Mouse (Mus musculus): ENCODE results near the gene Gm45808. TPM values are rescaled to one million over a fixed set of nuclear protein-coding genes. Genes with fewer than 3 reads are reported as not detected.

The Gm45808 gene
- polyA plus RNA-seq, 1 experiment from 2014 or later: not detected

- Histone ChIP-seq H3K4me2 (peak overlapping the region; percentile 69), H3K9me3 (replicated peaks) (no peaks in the 10 kb centered on the region), H3K27ac (peak overlapping the region; percentile 52), H3K4me1 (peaks cover 38% of the 10 kb centered on the region), H3K27me3 (no peaks in the 10 kb centered on the region), H3K4me3 (replicated peaks) (peak overlapping the region; percentile 68; the same call in 1 of the 2 replicates), H3K9ac (no peak overlapping the region), H3K36me3 (peaks cover 62% of the 10 kb centered on the region)
- 53% methylated on average over 9 of the region's 9 CpGs for WGBS
- no peak for ATAC-seq (replicated peaks; ENCODE audit: low FRiP score)
Measured at GRCm38 (mm10) chr7:45456721-45457203, 29.8 kb downstream of the Gm45808 start.

GRCm38 (mm10) chr7:45455932-45456696, 30.5 kb downstream of the Gm45808 start:
- no peak overlapping the region for H3K9ac ChIP-seq
- no peaks in the 10 kb centered on the region for H3K9me3 ChIP-seq (replicated peaks)
- ATAC-seq (replicated peaks; ENCODE audit: low FRiP score): no peak
- H3K27me3 ChIP-seq: no peaks in the 10 kb centered on the region
- peak overlapping the region; percentile 52; the same call in 1 of the 2 replicates for H3K27ac ChIP-seq
- H3K36me3 ChIP-seq: peaks cover 61% of the 10 kb centered on the region
- peaks cover 37% of the 10 kb centered on the region for H3K4me1 ChIP-seq
- 75% methylated on average over 13 of the region's 13 CpGs for WGBS
- H3K4me3 ChIP-seq (replicated peaks): no peak overlapping the region
- no peak overlapping the region for H3K4me2 ChIP-seq

GRCm38 (mm10) chr7:45454971-45455370, 31.6 kb downstream of the Gm45808 start:
- Histone ChIP-seq H3K9me3 (replicated peaks) (no peaks in the 10 kb centered on the region), H3K9ac (no peak overlapping the region), H3K36me3 (peaks cover 66% of the 10 kb centered on the region), H3K4me3 (replicated peaks) (no peak overlapping the region), H3K27me3 (no peaks in the 10 kb centered on the region), H3K4me1 (peaks cover 25% of the 10 kb centered on the region), H3K27ac (no peak overlapping the region), H3K4me2 (no peak overlapping the region)
- 91% methylated on average over 15 of the region's 15 CpGs for WGBS
- ATAC-seq (replicated peaks; ENCODE audit: low FRiP score): no peak

- Histone ChIP-seq H3K36me3 (peaks cover 68% of the 10 kb centered on the region), H3K9me3 (replicated peaks) (no peaks in the 10 kb centered on the region), H3K27me3 (no peaks in the 10 kb centered on the region), H3K9ac (no peak overlapping the region), H3K27ac (no peak overlapping the region), H3K4me3 (replicated peaks) (no peak overlapping the region), H3K4me2 (no peak overlapping the region), H3K4me1 (peaks cover 10% of the 10 kb centered on the region)
- WGBS: 55% methylated on average over 23 of the region's 23 CpGs
- 0 out of 2 replicates have a peak, but pooled peaks have one; percentile 46 for ATAC-seq (replicated peaks; ENCODE audit: low FRiP score)
Measured at GRCm38 (mm10) chr7:45451344-45451982, 35.1 kb downstream of the Gm45808 start.

- H3K9me3 ChIP-seq (replicated peaks): no peaks in the 10 kb centered on the region
- no peak overlapping the region for H3K4me2 ChIP-seq
- WGBS: 94% methylated on average over 1 of the region's 1 CpGs
- H3K9ac ChIP-seq: no peak overlapping the region
- no peak overlapping the region for H3K27ac ChIP-seq
- H3K36me3 ChIP-seq: peaks cover 67% of the 10 kb centered on the region
- H3K27me3 ChIP-seq: no peaks in the 10 kb centered on the region
- H3K4me1 ChIP-seq: peaks cover 10% of the 10 kb centered on the region; the same call in 1 of the 2 replicates
- no peak overlapping the region for H3K4me3 ChIP-seq (replicated peaks)
- no peak for ATAC-seq (replicated peaks; ENCODE audit: low FRiP score)
Measured at GRCm38 (mm10) chr7:45449974-45450373, 36.6 kb downstream of the Gm45808 start.

GRCm38 (mm10) chr7:45447325-45447990, 39.2 kb downstream of the Gm45808 start:
- H3K27me3 ChIP-seq: no peaks in the 10 kb centered on the region
- no peak overlapping the region for H3K9ac ChIP-seq
- H3K4me1 ChIP-seq: peaks cover 10% of the 10 kb centered on the region; the same call in 1 of the 2 replicates
- H3K36me3 ChIP-seq: peaks cover 67% of the 10 kb centered on the region
- 35% methylated on average over 11 of the region's 11 CpGs for WGBS
- H3K27ac ChIP-seq: no peak overlapping the region
- no peak overlapping the region for H3K4me3 ChIP-seq (replicated peaks)
- ATAC-seq (replicated peaks; ENCODE audit: low FRiP score): no peak
- H3K4me2 ChIP-seq: peak overlapping the region; percentile 9; the same call in 1 of the 2 replicates
- H3K9me3 ChIP-seq (replicated peaks): no peaks in the 10 kb centered on the region

GRCm38 (mm10) chr7:45446589-45446988, 40.0 kb downstream of the Gm45808 start:
- ATAC-seq (replicated peaks; ENCODE audit: low FRiP score): no peak
- no peak overlapping the region for H3K4me2 ChIP-seq
- H3K27ac ChIP-seq: no peak overlapping the region
- H3K27me3 ChIP-seq: no peaks in the 10 kb centered on the region
- H3K4me3 ChIP-seq (replicated peaks): no peak overlapping the region
- H3K36me3 ChIP-seq: peaks cover 61% of the 10 kb centered on the region
- H3K9ac ChIP-seq: no peak overlapping the region
- H3K9me3 ChIP-seq (replicated peaks): no peaks in the 10 kb centered on the region
- H3K4me1 ChIP-seq: peaks cover 9% of the 10 kb centered on the region; the same call in 1 of the 2 replicates

- no peaks in the 10 kb centered on the region for H3K9me3 ChIP-seq (replicated peaks)
- no peaks in the 10 kb centered on the region for H3K27me3 ChIP-seq
- ATAC-seq (replicated peaks; ENCODE audit: low FRiP score): no peak
- H3K27ac ChIP-seq: no peak overlapping the region
- H3K9ac ChIP-seq: no peak overlapping the region
- no peak overlapping the region for H3K4me3 ChIP-seq (replicated peaks)
- H3K36me3 ChIP-seq: peaks cover 69% of the 10 kb centered on the region
- no peak overlapping the region for H3K4me2 ChIP-seq
- H3K4me1 ChIP-seq: peaks cover 6% of the 10 kb centered on the region; the same call in 1 of the 2 replicates
- 86% methylated on average over 22 of the region's 22 CpGs for WGBS
Measured at GRCm38 (mm10) chr7:45443526-45444420, 42.8 kb downstream of the Gm45808 start.

GRCm38 (mm10) chr7:45437521-45438276, 48.9 kb downstream of the Gm45808 start, which contains the start of gene Ruvbl2:
Ruvbl2 (minus strand) TSS chr7:45438096.
- H3K9ac ChIP-seq: peak within 1 kb of the TSS; percentile 24; the same call in 1 of the 2 replicates
- 22% methylated on average over 19 of the region's 19 CpGs for WGBS

GRCm38 (mm10) chr7:45437046-45437445, 49.6 kb downstream of the Gm45808 start:
- Histone ChIP-seq H3K4me3 (replicated peaks) (no peak overlapping the region), H3K9me3 (replicated peaks) (no peaks in the 10 kb centered on the region), H3K27me3 (no peaks in the 10 kb centered on the region), H3K9ac (no peak overlapping the region), H3K36me3 (peaks cover 30% of the 10 kb centered on the region), H3K27ac (no peak overlapping the region), H3K4me2 (0 out of 2 replicates have a peak overlapping the region, but pooled peaks have one; percentile 7), H3K4me1 (peaks cover 43% of the 10 kb centered on the region)
- no peak for ATAC-seq (replicated peaks; ENCODE audit: low FRiP score)
- WGBS: 41% methylated on average over 6 of the region's 6 CpGs

More at GRCm38 (mm10) chr7:45437521-45438276, 48.9 kb downstream of the Gm45808 start, which contains the start of gene Ruvbl2:
- Histone ChIP-seq H3K4me3 (replicated peaks) (peak within 1 kb of the TSS; percentile 0), H3K27ac (no peak within 1 kb of the TSS), H3K36me3 (peaks cover 28% of the 10 kb centered on the region), H3K4me1 (peaks cover 42% of the 10 kb centered on the region), H3K9me3 (replicated peaks) (no peaks in the 10 kb centered on the region), H3K27me3 (no peaks in the 10 kb centered on the region), H3K4me2 (peak within 1 kb of the TSS; percentile 32)
- no peak for ATAC-seq (replicated peaks; ENCODE audit: low FRiP score)

Measured in kidney, embryonic 15.5 days (tissue).